Mouse (Mus musculus) ES-Bruce4 (cell line): ENCODE results near the gene Zfp451. TPM values are rescaled to one million over a fixed set of nuclear protein-coding genes. Genes with fewer than 3 reads are reported as not detected.
"Not testable (repeated sequence)": the region's sequence is repeated elsewhere in the genome, so short reads cannot be mapped to it uniquely, and the experiment has no call there.

Experiments
- H3K27ac ChIP-seq: 2 replicates; pipeline ENCODE4 v1.5.1; 2012; ENCODE audit warnings: low read length, inconsistent platforms; ENCODE audit not compliant: insufficient read depth
- H3K27me3 ChIP-seq: 2 replicates; pipeline ENCODE4 v1.6.1; 2012; ENCODE audit warnings: mild to moderate bottlenecking, low read length, inconsistent platforms; ENCODE audit not compliant: control insufficient read depth, poor library complexity, insufficient read depth, severe bottlenecking
- H3K36me3 ChIP-seq: 2 replicates; pipeline ENCODE4 v1.6.1; 2012; ENCODE audit warnings: inconsistent platforms, mild to moderate bottlenecking, low read length, moderate library complexity; ENCODE audit not compliant: control insufficient read depth, poor library complexity, insufficient read depth, severe bottlenecking
- H3K4me1 ChIP-seq: one replicate; pipeline ENCODE4 v1.8.1; 2011; ENCODE audit warnings: low read length; ENCODE audit not compliant: control insufficient read depth, insufficient read depth
- H3K4me3 ChIP-seq: 2 replicates; pipeline ENCODE4 v1.5.1; 2011; ENCODE audit warnings: low read depth, mild to moderate bottlenecking, low read length
- H3K9ac ChIP-seq: 2 replicates; pipeline ENCODE4 v1.6.1; 2012; ENCODE audit warnings: low read depth, mild to moderate bottlenecking, inconsistent platforms; ENCODE audit not compliant: poor library complexity, severe bottlenecking
- H3K9me3 ChIP-seq: replicated peaks from 2 replicates; pipeline ENCODE4 v1.6.1; 2012; ENCODE audit warnings: mild to moderate bottlenecking, low read length, inconsistent platforms; ENCODE audit not compliant: control insufficient read depth, poor library complexity, insufficient read depth, severe bottlenecking
- CTCF ChIP-seq: IDR thresholded peaks from one replicate; pipeline ENCODE4 v1.8.1; 2011; ENCODE audit warnings: low read depth, low read length
- EP300 ChIP-seq: IDR thresholded peaks from 2 replicates; pipeline ENCODE4 v1.6.1; 2011; ENCODE audit warnings: low read depth, low read length; ENCODE audit not compliant: insufficient read depth
- POLR2A ChIP-seq: IDR thresholded peaks from one replicate; pipeline ENCODE4 v1.8.1; 2011; ENCODE audit warnings: low read length; ENCODE audit not compliant: insufficient read depth
- polyA plus RNA-seq: library from polyadenylated mRNA; stranded (reverse); fragments of >200 nt; gene quantifications from 2 replicates; pipeline ENCODE4 v1.2.4, GENCODE M21; 2011; ENCODE audit warnings: low read depth; ENCODE audit not compliant: missing spikeins, insufficient read depth, insufficient read length

Zfp451 gene
- polyA plus RNA-seq = 72.4 and 73.2 TPM in 2 replicates

GRCm38 (mm10) chr1:33813868-33814794 is at the start of gene Zfp451:
Gene Zfp451, minus strand, starts transcription at chr1:33814595.
- Histone ChIP-seq H3K9ac (peak within 1 kb of the TSS; percentile 97), H3K4me1 (no peaks in the 10 kb centered on the region), H3K36me3 (peaks cover 18% of the 10 kb centered on the region), H3K4me3 (peak within 1 kb of the TSS; percentile 97), H3K27me3 (no peaks in the 10 kb centered on the region), H3K27ac (no peak within 1 kb of the TSS; the same call in 1 of the 2 replicates), H3K9me3 (no peaks in the 10 kb centered on the region)
- TF ChIP-seq EP300 (no peak), POLR2A (peak; percentile 52)

GRCm38 (mm10) chr1:33846807-33847206 is 32.4 kb upstream of the Zfp451 start:
- H3K27ac ChIP-seq = no peak overlapping the region
- H3K4me3 ChIP-seq = no peak overlapping the region
- no peaks in the 10 kb centered on the region for H3K36me3 ChIP-seq
- TF ChIP-seq EP300 (no peak), POLR2A (no peak), CTCF (no peak)
- H3K27me3 ChIP-seq = no peaks in the 10 kb centered on the region
- H3K9me3 ChIP-seq = no peaks in the 10 kb centered on the region
- no peaks in the 10 kb centered on the region for H3K4me1 ChIP-seq
- H3K9ac ChIP-seq = no peak overlapping the region

- H3K27ac ChIP-seq = no peak overlapping the region
- H3K9me3 ChIP-seq = no peaks in the 10 kb centered on the region
- no peak overlapping the region for H3K4me3 ChIP-seq
- no peak for TF ChIP-seq POLR2A
- TF ChIP-seq CTCF = no peak
- TF ChIP-seq EP300 = no peak
- no peaks in the 10 kb centered on the region for H3K4me1 ChIP-seq
- no peaks in the 10 kb centered on the region for H3K36me3 ChIP-seq
- no peak overlapping the region for H3K9ac ChIP-seq
- H3K27me3 ChIP-seq = no peaks in the 10 kb centered on the region
Measured at GRCm38 (mm10) chr1:33843823-33844222, 29.4 kb upstream of the Zfp451 start.

- not testable (repeated sequence) for H3K4me1 ChIP-seq, H3K27ac ChIP-seq, H3K9me3 ChIP-seq, H3K27me3 ChIP-seq, H3K9ac ChIP-seq, H3K36me3 ChIP-seq, H3K4me3 ChIP-seq
Measured at GRCm38 (mm10) chr1:33838952-33839351, 24.6 kb upstream of the Zfp451 start.

GRCm38 (mm10) chr1:33830586-33830985 is 16.2 kb upstream of the Zfp451 start:
- H3K27ac ChIP-seq = no peak overlapping the region
- no peak overlapping the region for H3K4me3 ChIP-seq
- H3K36me3 ChIP-seq = no peaks in the 10 kb centered on the region
- H3K9ac ChIP-seq = no peak overlapping the region
- no peaks in the 10 kb centered on the region for H3K4me1 ChIP-seq
- H3K27me3 ChIP-seq = no peaks in the 10 kb centered on the region
- H3K9me3 ChIP-seq = peaks cover 21% of the 10 kb centered on the region
- TF ChIP-seq EP300 = no peak

GRCm38 (mm10) chr1:33817931-33818330 is 3.5 kb upstream of the Zfp451 start:
- Histone ChIP-seq H3K36me3 (peaks cover 3% of the 10 kb centered on the region; the same call in 1 of the 2 replicates), H3K4me1 (no peaks in the 10 kb centered on the region), H3K9me3 (no peaks in the 10 kb centered on the region), H3K27ac (no peak overlapping the region), H3K4me3 (no peak overlapping the region), H3K27me3 (no peaks in the 10 kb centered on the region), H3K9ac (no peak overlapping the region)
- TF ChIP-seq CTCF (no peak), POLR2A (no peak), EP300 (no peak)
